Comparison of ENCODE assay signal across 9 mouse cellular contexts in genomic region chr5:114569918-114570670, GRCm38 (mm10). TPM values are rescaled to one million over a fixed set of nuclear protein-coding genes. Genes with fewer than 3 reads are reported as not detected.
DNase-seq lines count a peak whose midpoint lies in the region; ATAC-seq lines count a peak whose summit lies in the region.
"Had no signal": no experiment of that assay in that cellular context is flagged by ENCODE, and none has a peak within 500 bp of the region (broad histone marks: within the 10 kb centered on the region; RNA-seq: fewer than 3 reads in every experiment).

No protein-coding gene starts in this region.

- peak; percentile 46 for DNase-seq in gastrocnemius, postnatal 25 days
- DNase-seq in gastrocnemius, postnatal 10 days: no peak
- DNase-seq in heart, postnatal 36 days: peak; percentile 60 to 61
- peak; percentile 77 to 80 for DNase-seq in layer of hippocampus, postnatal 10 days (ENCODE audit: low spot score in 2 of 2)
- peak; percentile 90 to 93 for DNase-seq in right cerebral cortex, postnatal 10 days (ENCODE audit: low spot score in 2 of 2)
- no peak for DNase-seq in yolk sac, embryonic 10.5 days (ENCODE audit: low spot score)

- peaks cover 48% of the 10 kb centered on the region for H3K27me3 ChIP-seq in forebrain, embryonic 12.5 days
- peaks cover 27% of the 10 kb centered on the region for H3K27me3 ChIP-seq in lung, embryonic 15.5 days

- 0 out of 2 replicates have a peak overlapping the region, but pooled peaks have one; percentile 8 for H3K27ac ChIP-seq in forebrain, embryonic 12.5 days
- H3K27ac ChIP-seq in lung, embryonic 15.5 days: no peak overlapping the region

- no peak for ATAC-seq in forebrain, embryonic 12.5 days (ENCODE audit: low FRiP score)
- no peak; the same call in 1 of the 2 replicates for ATAC-seq in lung, embryonic 15.5 days (ENCODE audit: borderline replicate concordance, extremely low read depth, low FRiP score, low TSS enrichment)

- peaks cover 73% of the 10 kb centered on the region for H3K4me1 ChIP-seq in forebrain, embryonic 12.5 days
- peaks cover 78% of the 10 kb centered on the region for H3K4me1 ChIP-seq in lung, embryonic 15.5 days

- intact Hi-C loops in heart, postnatal 36 days (cut with DNase I): loop anchor here (2.0 kb wide), 1 partner anchor 109 kb away; no protein-coding TSS in a partner anchor

- H3K9me3 ChIP-seq in forebrain, embryonic 12.5 days: no peaks in the 10 kb centered on the region
- H3K9me3 ChIP-seq in lung, embryonic 15.5 days: no peaks in the 10 kb centered on the region

- H3K4me2 ChIP-seq in forebrain, embryonic 12.5 days: peak overlapping the region; percentile 72
- H3K4me2 ChIP-seq in lung, embryonic 15.5 days: peak overlapping the region; percentile 100

- WGBS in forebrain, embryonic 12.5 days: 23% methylated on average over 13 of the region's 16 CpGs
- WGBS in lung, embryonic 15.5 days: 23% methylated on average over 13 of the region's 16 CpGs

- peak overlapping the region; percentile 79 for H3K9ac ChIP-seq in forebrain, embryonic 12.5 days
- no peak overlapping the region for H3K9ac ChIP-seq in lung, embryonic 15.5 days

- H3K36me3 ChIP-seq in forebrain, embryonic 12.5 days (replicated peaks): no peaks in the 10 kb centered on the region
- H3K36me3 ChIP-seq in lung, embryonic 15.5 days: no peaks in the 10 kb centered on the region

- peak overlapping the region; percentile 63 for H3K4me3 ChIP-seq in forebrain, embryonic 12.5 days (replicated peaks)
- H3K4me3 ChIP-seq in lung, embryonic 15.5 days: peak overlapping the region; percentile 77

RNA-seq across cellular contexts. Expression of gene Fam222a, which starts 2.3 kb away (rescaled TPM):
- total RNA-seq in gastrocnemius, postnatal 25 days (2021): under 1 TPM; 0.29 to 0.54 TPM
- 1 to 10 TPM; 1.5 to 1.8 TPM for total RNA-seq in gastrocnemius, postnatal 10 days (2021)
- polyA plus RNA-seq in forebrain, embryonic 12.5 days (2016; fragmentation: Nextera tagmentation; extraction: Ambion mirVana): 6.9 and 10.2 TPM in 2 replicates
- total RNA-seq in heart, postnatal 36 days (2021): 1 to 10 TPM; 1.6 to 1.9 TPM
- 1 to 10 TPM; 5.0 to 5.7 TPM for total RNA-seq in layer of hippocampus, postnatal 10 days (2021)
- polyA plus RNA-seq in lung, embryonic 15.5 days (2015; fragmentation: Nextera tagmentation; extraction: Ambion mirVana): 2.1 TPM in 2 replicates
- total RNA-seq: CH12.LX had no signal

Comparison
In these comparisons a context has a peak if more than half of its experiments do, and no peak if none do; other contexts are left out.
1. DNase-seq: peak in gastrocnemius, postnatal 25 days (single experiment), heart, postnatal 36 days (2 of 2), layer of hippocampus, postnatal 10 days (2 of 2) and right cerebral cortex, postnatal 10 days (2 of 2); none in gastrocnemius, postnatal 10 days (single experiment) and yolk sac, embryonic 10.5 days (single experiment).